Mouse (Mus musculus) right cerebral cortex, adult 2 months (tissue): ENCODE data around the gene Wnt5b.
"Not testable (repeated sequence)": the region's sequence is repeated elsewhere in the genome, so short reads cannot be mapped to it uniquely, and the experiment has no call there.

Source experiments
- DNase-seq, 2 experiments: peaks; one replicate each; pipeline ENCODE4 v3.0.0; 2021 to 2022; ENCODE audit warnings: low spot score in 2 of 2

Wnt5b gene

GRCm38 (mm10) chr6:119459041-119459440, 85.1 kb downstream of the Wnt5b start:
- DNase-seq = no peak

GRCm38 (mm10) chr6:119458166-119458565, 86.0 kb downstream of the Wnt5b start:
- DNase-seq = no peak

- DNase-seq = peak; percentile 83 to 87
Observed at GRCm38 (mm10) chr6:119451981-119452499, 92.1 kb downstream of the Wnt5b start.

GRCm38 (mm10) chr6:119450965-119451943, 92.9 kb downstream of the Wnt5b start:
- DNase-seq = no peak

GRCm38 (mm10) chr6:119449060-119449499, 95.1 kb downstream of the Wnt5b start:
- DNase-seq = no peak

- DNase-seq = no peak
Observed at GRCm38 (mm10) chr6:119448321-119449059, 95.7 kb downstream of the Wnt5b start.

GRCm38 (mm10) chr6:119445671-119446607, 98.2 kb downstream of the Wnt5b start:
- DNase-seq = no peak

- DNase-seq = peak; percentile 71 to 82
Observed at GRCm38 (mm10) chr6:119443742-119444645, 100.2 kb downstream of the Wnt5b start.

- not testable (repeated sequence) for DNase-seq
Observed at GRCm38 (mm10) chr6:119442729-119443128, 101.4 kb downstream of the Wnt5b start.

- no peak for DNase-seq
Observed at GRCm38 (mm10) chr6:119437894-119438761, 106.0 kb downstream of the Wnt5b start.

- no peak for DNase-seq
Observed at GRCm38 (mm10) chr6:119434394-119434793, 109.8 kb downstream of the Wnt5b start.

- no peak for DNase-seq
Observed at GRCm38 (mm10) chr6:119431751-119432324, 112.3 kb downstream of the Wnt5b start.

GRCm38 (mm10) chr6:119430508-119430907, 113.6 kb downstream of the Wnt5b start:
- peak; percentile 65 to 73 for DNase-seq

GRCm38 (mm10) chr6:119429311-119429710, 114.8 kb downstream of the Wnt5b start:
- no peak for DNase-seq

GRCm38 (mm10) chr6:119428611-119429010, 115.5 kb downstream of the Wnt5b start:
- no peak for DNase-seq

GRCm38 (mm10) chr6:119421001-119421400, 123.1 kb downstream of the Wnt5b start:
- no peak for DNase-seq

- no peak for DNase-seq
Observed at GRCm38 (mm10) chr6:119420357-119420756, 123.8 kb downstream of the Wnt5b start.

GRCm38 (mm10) chr6:119419412-119419811, 124.7 kb downstream of the Wnt5b start:
- DNase-seq = no peak
